Mouse (Mus musculus): ENCODE results near the gene Pnpla7. TPM values are rescaled to one million over a fixed set of nuclear protein-coding genes. Genes with fewer than 3 reads are reported as not detected.
A peak's percentile ranks its signal among the peaks of the same experiment; 100 is the strongest.

Gene Pnpla7
- polyA plus RNA-seq, 1 experiment from 2014 or later, result 5.5 TPM

GRCm38 (mm10) chr2:25085571-25085970, 109.7 kb downstream of the Pnpla7 start:
- WGBS, result 90% methylated on average over 5 of the region's 5 CpGs
- H3K36me3 ChIP-seq, result no peaks in the 10 kb centered on the region
- no peaks in the 10 kb centered on the region for H3K4me1 ChIP-seq
- no peak overlapping the region for H3K4me3 ChIP-seq
- H3K9me3 ChIP-seq, result no peaks in the 10 kb centered on the region
- no peaks in the 10 kb centered on the region for H3K27me3 ChIP-seq
- H3K9ac ChIP-seq (replicated peaks), result no peak overlapping the region
- no peak overlapping the region for H3K4me2 ChIP-seq (replicated peaks)
- ATAC-seq (ENCODE audit: low FRiP score, low read depth), result no peak
- no peak overlapping the region for H3K27ac ChIP-seq (replicated peaks)

GRCm38 (mm10) chr2:25087842-25088241, 112.0 kb downstream of the Pnpla7 start:
- Histone ChIP-seq H3K27me3 (peaks cover 6% of the 10 kb centered on the region; the same call in 1 of the 2 replicates), H3K4me1 (no peaks in the 10 kb centered on the region), H3K27ac (replicated peaks) (no peak overlapping the region), H3K9me3 (no peaks in the 10 kb centered on the region), H3K4me2 (replicated peaks) (no peak overlapping the region), H3K36me3 (no peaks in the 10 kb centered on the region), H3K4me3 (no peak overlapping the region), H3K9ac (replicated peaks) (no peak overlapping the region)
- WGBS, result 93% methylated on average over 2 of the region's 2 CpGs
- no peak for ATAC-seq (ENCODE audit: low FRiP score, low read depth)

GRCm38 (mm10) chr2:25088636-25089035, 112.8 kb downstream of the Pnpla7 start:
- H3K4me2 ChIP-seq (replicated peaks), result no peak overlapping the region
- H3K36me3 ChIP-seq, result no peaks in the 10 kb centered on the region
- H3K4me3 ChIP-seq, result no peak overlapping the region
- no peak overlapping the region for H3K9ac ChIP-seq (replicated peaks)
- ATAC-seq (ENCODE audit: low FRiP score, low read depth), result no peak
- H3K9me3 ChIP-seq, result no peaks in the 10 kb centered on the region
- peaks cover 13% of the 10 kb centered on the region for H3K27me3 ChIP-seq
- H3K4me1 ChIP-seq, result no peaks in the 10 kb centered on the region
- 92% methylated on average over 3 of the region's 3 CpGs for WGBS
- H3K27ac ChIP-seq (replicated peaks), result no peak overlapping the region

GRCm38 (mm10) chr2:25094785-25095108, 118.9 kb downstream of the Pnpla7 start:
- Histone ChIP-seq H3K9ac (replicated peaks) (0 out of 2 replicates have a peak overlapping the region, but pooled peaks have one; percentile 5), H3K27ac (replicated peaks) (no peak overlapping the region), H3K27me3 (peaks cover 37% of the 10 kb centered on the region), H3K4me1 (peaks cover 11% of the 10 kb centered on the region), H3K4me2 (replicated peaks) (no peak overlapping the region), H3K4me3 (no peak overlapping the region), H3K36me3 (no peaks in the 10 kb centered on the region), H3K9me3 (no peaks in the 10 kb centered on the region)
- ATAC-seq (ENCODE audit: low FRiP score, low read depth), result no peak
- WGBS, result 34% methylated on average over 17 of the region's 17 CpGs

- no peaks in the 10 kb centered on the region for H3K36me3 ChIP-seq
- H3K4me3 ChIP-seq, result no peak within 1 kb of the TSS
- H3K4me2 ChIP-seq (replicated peaks), result no peak within 1 kb of the TSS
- ATAC-seq (ENCODE audit: low FRiP score, low read depth), result no peak
- no peaks in the 10 kb centered on the region for H3K9me3 ChIP-seq
- WGBS, result 53% methylated on average over 28 of the region's 28 CpGs
- peaks cover 13% of the 10 kb centered on the region for H3K4me1 ChIP-seq
- 0 out of 2 replicates have a peak within 1 kb of the TSS, but pooled peaks have one; percentile 5 for H3K9ac ChIP-seq (replicated peaks)
- H3K27me3 ChIP-seq, result peaks cover 37% of the 10 kb centered on the region
- no peak within 1 kb of the TSS for H3K27ac ChIP-seq (replicated peaks)
Observed at GRCm38 (mm10) chr2:25095109-25095850, 119.4 kb downstream of the Pnpla7 start, which contains the start of gene Noxa1. Gene Noxa1 (minus strand): TSS chr2:25095149.

GRCm38 (mm10) chr2:25098005-25098615, 122.3 kb downstream of the Pnpla7 start:
- H3K27me3 ChIP-seq, result peaks cover 28% of the 10 kb centered on the region
- peaks cover 13% of the 10 kb centered on the region for H3K4me1 ChIP-seq
- no peak overlapping the region for H3K4me2 ChIP-seq (replicated peaks)
- no peak overlapping the region for H3K4me3 ChIP-seq
- no peak for ATAC-seq (ENCODE audit: low FRiP score, low read depth)
- WGBS, result 85% methylated on average over 3 of the region's 3 CpGs
- no peak overlapping the region for H3K27ac ChIP-seq (replicated peaks)
- no peaks in the 10 kb centered on the region for H3K9me3 ChIP-seq
- no peaks in the 10 kb centered on the region for H3K36me3 ChIP-seq
- 0 out of 2 replicates have a peak overlapping the region, but pooled peaks have one; percentile 11 for H3K9ac ChIP-seq (replicated peaks)

- 43% methylated on average over 5 of the region's 5 CpGs for WGBS
- Histone ChIP-seq H3K4me1 (peaks cover 13% of the 10 kb centered on the region), H3K4me2 (replicated peaks) (no peak overlapping the region), H3K9ac (replicated peaks) (0 out of 2 replicates have a peak overlapping the region, but pooled peaks have one; percentile 11), H3K36me3 (no peaks in the 10 kb centered on the region), H3K27ac (replicated peaks) (0 out of 2 replicates have a peak overlapping the region, but pooled peaks have one; percentile 44), H3K4me3 (no peak overlapping the region), H3K9me3 (no peaks in the 10 kb centered on the region), H3K27me3 (peaks cover 21% of the 10 kb centered on the region)
- peak; percentile 72 for ATAC-seq (ENCODE audit: low FRiP score, low read depth)
Observed at GRCm38 (mm10) chr2:25098956-25099355, 123.1 kb downstream of the Pnpla7 start.

- 53% methylated on average over 3 of the region's 3 CpGs for WGBS
Observed at GRCm38 (mm10) chr2:25099703-25100102, 123.9 kb downstream of the Pnpla7 start.

More at GRCm38 (mm10) chr2:25099703-25100102, 123.9 kb downstream of the Pnpla7 start:
- Histone ChIP-seq H3K4me2 (replicated peaks) (no peak overlapping the region), H3K4me1 (peaks cover 11% of the 10 kb centered on the region), H3K36me3 (no peaks in the 10 kb centered on the region), H3K4me3 (no peak overlapping the region), H3K9me3 (no peaks in the 10 kb centered on the region), H3K9ac (replicated peaks) (no peak overlapping the region), H3K27me3 (peaks cover 14% of the 10 kb centered on the region), H3K27ac (replicated peaks) (peak overlapping the region; percentile 44)
- peak; percentile 61 for ATAC-seq (ENCODE audit: low FRiP score, low read depth)

Small RNAs within 50 kb of the gene (microRNA-seq; reads per million reads assigned to microRNA genes)
- gene Gm22875 (not detected), gene Gm24328 (not detected), gene Mir7664 (not detected)

Other genes starting within 250 kb of the Pnpla7 start
- 3.3 and 7.0 TPM in 2 replicates for gene Cacna1b, start 212.9 kb upstream of the Pnpla7 start, polyA plus RNA-seq (2016; fragmentation: Nextera tagmentation; extraction: Ambion mirVana)
- gene Ehmt1, start 56.4 kb upstream of the Pnpla7 start, polyA plus RNA-seq (2016; fragmentation: Nextera tagmentation; extraction: Ambion mirVana), result 136 and 141 TPM in 2 replicates
- 14.0 and 17.0 TPM in 2 replicates for gene Arrdc1, start 40.8 kb upstream of the Pnpla7 start, polyA plus RNA-seq (2016; fragmentation: Nextera tagmentation; extraction: Ambion mirVana)
- 19.8 and 24.7 TPM in 2 replicates for gene Zmynd19, start 26.2 kb upstream of the Pnpla7 start, polyA plus RNA-seq (2016; fragmentation: Nextera tagmentation; extraction: Ambion mirVana)
- 29.4 and 35.7 TPM in 2 replicates for gene Dph7, start 13.6 kb upstream of the Pnpla7 start, polyA plus RNA-seq (2016; fragmentation: Nextera tagmentation; extraction: Ambion mirVana)
- 140 TPM in 2 replicates for gene Mrpl41, start 935 bp upstream of the Pnpla7 start, polyA plus RNA-seq (2016; fragmentation: Nextera tagmentation; extraction: Ambion mirVana)
- gene Nsmf, start 78.3 kb downstream of the Pnpla7 start, polyA plus RNA-seq (2016; fragmentation: Nextera tagmentation; extraction: Ambion mirVana), result 102 and 104 TPM in 2 replicates
- gene Entpd8, start 104.3 kb downstream of the Pnpla7 start, polyA plus RNA-seq (2016; fragmentation: Nextera tagmentation; extraction: Ambion mirVana), result not detected in 2 replicates
- not detected in 2 replicates for gene Noxa1, start 119.1 kb downstream of the Pnpla7 start, polyA plus RNA-seq (2016; fragmentation: Nextera tagmentation; extraction: Ambion mirVana)
- gene Nrarp, start 204.7 kb downstream of the Pnpla7 start, polyA plus RNA-seq (2016; fragmentation: Nextera tagmentation; extraction: Ambion mirVana), result 91.2 and 92.1 TPM in 2 replicates
- gene Tor4a, start 220.9 kb downstream of the Pnpla7 start, polyA plus RNA-seq (2016; fragmentation: Nextera tagmentation; extraction: Ambion mirVana), result 1.4 and 1.6 TPM in 2 replicates
- 118 and 123 TPM in 2 replicates for gene Nelfb, start 235.5 kb downstream of the Pnpla7 start, polyA plus RNA-seq (2016; fragmentation: Nextera tagmentation; extraction: Ambion mirVana)
- gene Stpg3, start 238.6 kb downstream of the Pnpla7 start, polyA plus RNA-seq (2016; fragmentation: Nextera tagmentation; extraction: Ambion mirVana), result not detected in 2 replicates
- 0.21 and 1.6 TPM in 2 replicates for gene Fam166a, start 242.7 kb downstream of the Pnpla7 start, polyA plus RNA-seq (2016; fragmentation: Nextera tagmentation; extraction: Ambion mirVana)
- 460 and 476 TPM in 2 replicates for gene Tubb4b, start 248.7 kb downstream of the Pnpla7 start, polyA plus RNA-seq (2016; fragmentation: Nextera tagmentation; extraction: Ambion mirVana)